Mouse (Mus musculus): ENCODE data around the gene Lmo7. TPM values are rescaled to one million over a fixed set of nuclear protein-coding genes. Genes with fewer than 3 reads are reported as not detected.

The Lmo7 gene
- polyA plus RNA-seq, 1 experiment from 2014 or later = 24.5 TPM

DNA sequence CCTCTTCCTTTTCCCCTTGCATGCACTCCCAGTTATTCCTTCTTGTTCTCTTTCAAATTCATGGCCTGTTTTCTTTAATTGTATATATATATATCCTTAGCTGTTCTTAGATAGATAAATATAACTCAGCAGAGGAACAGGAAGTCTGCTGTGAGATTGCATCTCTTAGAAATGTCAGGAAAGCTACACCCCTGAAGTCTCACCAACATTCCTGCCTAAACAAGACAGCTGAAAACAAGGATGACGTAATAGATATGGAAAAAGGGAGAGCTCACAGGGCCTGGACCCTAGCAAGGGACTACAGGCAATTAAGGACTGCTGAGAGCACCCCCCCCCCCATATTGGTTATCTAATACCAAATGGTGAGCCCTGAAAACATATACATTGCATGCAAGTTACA is 71.9 kb downstream of the Lmo7 start:
- 61% methylated on average over 1 of the region's 1 CpGs for WGBS
- H3K4me2 ChIP-seq (replicated peaks; ENCODE audit: low read depth) = no peak overlapping the region
- H3K27ac ChIP-seq (ENCODE audit: low read depth, low read length) = no peak overlapping the region
- ATAC-seq = no peak
- no peaks in the 10 kb centered on the region for H3K27me3 ChIP-seq (replicated peaks; ENCODE audit: control insufficient read depth, insufficient read depth, low read length)
- no peak overlapping the region for H3K9ac ChIP-seq (ENCODE audit: low read depth, low read length)
- no peaks in the 10 kb centered on the region for H3K36me3 ChIP-seq (ENCODE audit: control insufficient read depth, insufficient read depth)
- no peak for TF ChIP-seq CTCF (IDR thresholded peaks at IDR 0.05; ENCODE audit: low read depth)
- H3K4me1 ChIP-seq (replicated peaks; ENCODE audit: control insufficient read depth, insufficient read depth, low read length) = peaks cover 10% of the 10 kb centered on the region; the same call in 1 of the 2 replicates
- no peak overlapping the region for H3K4me3 ChIP-seq (ENCODE audit: low read depth, low read length)
- no peaks in the 10 kb centered on the region for H3K9me3 ChIP-seq (ENCODE audit: control insufficient read depth)

- no peak overlapping the region for H3K4me2 ChIP-seq (replicated peaks; ENCODE audit: low read depth)
- H3K4me3 ChIP-seq (ENCODE audit: low read depth, low read length) = no peak overlapping the region
- 67% methylated on average over 4 of the region's 4 CpGs for WGBS
- no peaks in the 10 kb centered on the region for H3K27me3 ChIP-seq (replicated peaks; ENCODE audit: control insufficient read depth, insufficient read depth, low read length)
- H3K4me1 ChIP-seq (replicated peaks; ENCODE audit: control insufficient read depth, insufficient read depth, low read length) = peaks cover 10% of the 10 kb centered on the region; the same call in 1 of the 2 replicates
- H3K9ac ChIP-seq (ENCODE audit: low read depth, low read length) = no peak overlapping the region
- H3K27ac ChIP-seq (ENCODE audit: low read depth, low read length) = peak overlapping the region; percentile 31; the same call in 1 of the 2 replicates
- no peaks in the 10 kb centered on the region for H3K36me3 ChIP-seq (ENCODE audit: control insufficient read depth, insufficient read depth)
- no peak for ATAC-seq
- TF ChIP-seq CTCF (IDR thresholded peaks at IDR 0.05; ENCODE audit: low read depth) = no peak
- H3K9me3 ChIP-seq (ENCODE audit: control insufficient read depth) = no peaks in the 10 kb centered on the region
Measured at GRCm38 (mm10) chr14:101804119-101804518, 74.4 kb downstream of the Lmo7 start.

DNA sequence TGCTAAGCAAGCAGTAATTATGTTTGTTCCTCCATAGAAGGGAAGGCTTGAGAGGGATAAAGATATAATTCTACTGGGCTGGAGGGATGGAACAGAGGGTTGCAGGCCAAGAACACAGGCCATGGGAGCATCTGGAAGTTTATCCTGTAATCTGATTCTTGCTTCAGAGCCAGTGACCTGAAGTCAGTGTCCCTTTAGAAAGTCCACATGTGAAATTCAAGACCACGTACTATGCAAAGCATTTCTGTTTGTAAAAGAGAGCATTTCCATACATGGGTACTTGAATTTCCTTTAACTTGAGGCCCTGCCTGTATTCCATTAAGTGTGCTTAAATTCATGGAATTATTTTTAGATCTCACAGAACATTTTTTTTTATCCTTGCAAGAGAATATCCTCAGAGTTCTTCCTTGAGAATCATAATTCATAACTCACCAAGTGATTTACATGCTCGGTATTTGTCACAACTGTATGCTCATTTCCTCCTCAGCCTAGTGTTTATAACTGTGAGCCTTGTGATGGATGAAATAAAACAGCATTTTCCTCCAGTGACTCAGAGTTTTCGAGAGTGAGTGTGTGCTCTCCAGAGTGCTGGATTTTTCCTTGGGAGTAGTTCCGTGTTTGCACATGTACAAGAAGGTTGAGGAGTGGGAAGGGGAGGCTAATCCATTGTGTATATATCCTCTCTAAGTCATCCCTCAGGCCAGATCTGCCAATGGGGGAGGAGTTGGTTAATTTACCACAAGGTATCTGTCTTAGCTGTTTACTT is 75.0 kb downstream of the Lmo7 start:
- 16% methylated on average over 4 of the region's 4 CpGs for WGBS

GRCm38 (mm10) chr14:101805328-101805697 is 75.6 kb downstream of the Lmo7 start:
- H3K36me3 ChIP-seq (ENCODE audit: control insufficient read depth, insufficient read depth) = no peaks in the 10 kb centered on the region
- no peak for TF ChIP-seq CTCF (IDR thresholded peaks at IDR 0.05; ENCODE audit: low read depth)
- ATAC-seq = peak; percentile 87
- WGBS = 23% methylated on average over 7 of the region's 7 CpGs
- H3K4me1 ChIP-seq (replicated peaks; ENCODE audit: control insufficient read depth, insufficient read depth, low read length) = peaks cover 10% of the 10 kb centered on the region; the same call in 1 of the 2 replicates
- H3K27ac ChIP-seq (ENCODE audit: low read depth, low read length) = no peak overlapping the region
- H3K9ac ChIP-seq (ENCODE audit: low read depth, low read length) = no peak overlapping the region
- no peak overlapping the region for H3K4me3 ChIP-seq (ENCODE audit: low read depth, low read length)
- H3K9me3 ChIP-seq (ENCODE audit: control insufficient read depth) = no peaks in the 10 kb centered on the region
- no peaks in the 10 kb centered on the region for H3K27me3 ChIP-seq (replicated peaks; ENCODE audit: control insufficient read depth, insufficient read depth, low read length)
- H3K4me2 ChIP-seq (replicated peaks; ENCODE audit: low read depth) = no peak overlapping the region

More for the DNA sequence above, 75.0 kb downstream of the Lmo7 start:
- Histone ChIP-seq H3K4me1 (replicated peaks; ENCODE audit: control insufficient read depth, insufficient read depth, low read length) (peaks cover 10% of the 10 kb centered on the region; the same call in 1 of the 2 replicates), H3K36me3 (ENCODE audit: control insufficient read depth, insufficient read depth) (no peaks in the 10 kb centered on the region), H3K27ac (ENCODE audit: low read depth, low read length) (peak overlapping the region; percentile 31; the same call in 1 of the 2 replicates), H3K9ac (ENCODE audit: low read depth, low read length) (no peak overlapping the region), H3K4me2 (replicated peaks; ENCODE audit: low read depth) (no peak overlapping the region), H3K4me3 (ENCODE audit: low read depth, low read length) (no peak overlapping the region), H3K9me3 (ENCODE audit: control insufficient read depth) (no peaks in the 10 kb centered on the region), H3K27me3 (replicated peaks; ENCODE audit: control insufficient read depth, insufficient read depth, low read length) (no peaks in the 10 kb centered on the region)
- no peak for TF ChIP-seq CTCF (IDR thresholded peaks at IDR 0.05; ENCODE audit: low read depth)
- peak; percentile 85 for ATAC-seq

DNA sequence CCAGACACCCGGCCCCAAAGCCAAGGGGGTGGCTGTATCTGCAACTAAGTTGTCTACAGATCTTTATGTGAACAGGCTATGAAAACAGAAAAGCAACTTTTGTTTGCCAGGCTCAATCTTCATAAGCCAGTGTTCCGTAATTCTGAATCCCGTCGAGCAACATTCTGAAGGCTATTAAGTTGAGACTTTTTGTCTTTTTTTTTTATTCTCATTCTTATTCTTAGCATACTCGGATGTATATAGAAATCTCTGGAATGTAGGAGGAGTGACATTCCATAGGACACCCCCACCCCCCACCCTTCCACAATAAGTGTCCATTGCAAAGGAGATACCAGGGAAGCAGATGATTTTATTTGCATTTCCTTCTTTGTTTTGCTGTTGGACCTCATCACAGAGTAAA is 76.3 kb downstream of the Lmo7 start:
- no peaks in the 10 kb centered on the region for H3K9me3 ChIP-seq (ENCODE audit: control insufficient read depth)
- no peak overlapping the region for H3K4me3 ChIP-seq (ENCODE audit: low read depth, low read length)
- 53% methylated on average over 5 of the region's 5 CpGs for WGBS
- no peaks in the 10 kb centered on the region for H3K27me3 ChIP-seq (replicated peaks; ENCODE audit: control insufficient read depth, insufficient read depth, low read length)
- no peak for TF ChIP-seq CTCF (IDR thresholded peaks at IDR 0.05; ENCODE audit: low read depth)
- no peak overlapping the region for H3K4me2 ChIP-seq (replicated peaks; ENCODE audit: low read depth)
- no peak overlapping the region for H3K9ac ChIP-seq (ENCODE audit: low read depth, low read length)
- H3K36me3 ChIP-seq (ENCODE audit: control insufficient read depth, insufficient read depth) = no peaks in the 10 kb centered on the region
- no peak for ATAC-seq
- peaks cover 10% of the 10 kb centered on the region; the same call in 1 of the 2 replicates for H3K4me1 ChIP-seq (replicated peaks; ENCODE audit: control insufficient read depth, insufficient read depth, low read length)
- no peak overlapping the region for H3K27ac ChIP-seq (ENCODE audit: low read depth, low read length)

DNA sequence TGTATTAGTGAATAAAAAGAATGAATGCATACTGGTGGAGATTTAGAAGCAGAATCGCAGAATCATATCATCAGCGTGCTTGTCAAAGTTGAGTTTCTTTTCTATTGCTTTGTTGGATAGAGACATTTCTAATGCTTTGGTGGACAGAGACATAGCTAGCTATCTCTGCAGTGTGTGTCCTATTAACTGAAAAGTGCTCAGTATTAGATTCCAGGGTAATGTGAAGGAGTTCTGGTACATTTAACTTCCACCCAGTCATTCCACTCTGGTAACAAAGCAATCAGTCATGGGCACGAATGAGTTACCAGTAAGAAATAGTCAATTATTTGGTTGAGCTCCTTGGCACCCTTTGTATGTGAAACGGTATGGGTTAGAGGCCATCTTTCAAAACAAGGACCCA is 76.8 kb downstream of the Lmo7 start:
- no peak for ATAC-seq
- H3K4me1 ChIP-seq (replicated peaks; ENCODE audit: control insufficient read depth, insufficient read depth, low read length) = peaks cover 10% of the 10 kb centered on the region; the same call in 1 of the 2 replicates
- 79% methylated on average over 4 of the region's 4 CpGs for WGBS
- H3K27me3 ChIP-seq (replicated peaks; ENCODE audit: control insufficient read depth, insufficient read depth, low read length) = no peaks in the 10 kb centered on the region
- H3K4me3 ChIP-seq (ENCODE audit: low read depth, low read length) = no peak overlapping the region
- H3K36me3 ChIP-seq (ENCODE audit: control insufficient read depth, insufficient read depth) = no peaks in the 10 kb centered on the region
- TF ChIP-seq CTCF (IDR thresholded peaks at IDR 0.05; ENCODE audit: low read depth) = no peak
- no peaks in the 10 kb centered on the region for H3K9me3 ChIP-seq (ENCODE audit: control insufficient read depth)
- H3K27ac ChIP-seq (ENCODE audit: low read depth, low read length) = no peak overlapping the region
- H3K9ac ChIP-seq (ENCODE audit: low read depth, low read length) = no peak overlapping the region
- no peak overlapping the region for H3K4me2 ChIP-seq (replicated peaks; ENCODE audit: low read depth)

All from intestine, postnatal 0 days (tissue).